Mouse (Mus musculus) heart, embryonic 10.5 days (tissue): ENCODE data around the gene Papolb. TPM values are rescaled to one million over a fixed set of nuclear protein-coding genes. Genes with fewer than 3 reads are reported as not detected.

Source experiments
- DNase-seq: peaks from one replicate; pipeline ENCODE4 v3.0.0-alpha.2; 2017; ENCODE audit warnings: low spot score
- H3K27ac ChIP-seq: fragments of 300-500 bp; sonication (generic); 2 replicates; pipeline ENCODE4 v1.5.1; 2016; ENCODE audit warnings: mild to moderate bottlenecking
- H3K27me3 ChIP-seq: fragments of 300-500 bp; sonication (generic); 2 replicates; pipeline ENCODE4 v1.6.1; 2016; ENCODE audit warnings: mild to moderate bottlenecking; ENCODE audit not compliant: poor library complexity, insufficient read depth, severe bottlenecking
- H3K36me3 ChIP-seq: fragments of 300-500 bp; sonication (generic); 2 replicates; pipeline ENCODE4 v1.6.1; 2016; ENCODE audit warnings: mild to moderate bottlenecking, moderate library complexity
- H3K4me1 ChIP-seq: fragments of 300-500 bp; sonication (generic); 2 replicates; pipeline ENCODE4 v1.6.1; 2016; ENCODE audit warnings: mild to moderate bottlenecking
- H3K4me3 ChIP-seq: fragments of 300-500 bp; sonication (generic); 2 replicates; pipeline ENCODE4 v1.5.1; 2016; ENCODE audit warnings: mild to moderate bottlenecking, moderate library complexity
- H3K9me3 ChIP-seq: fragments of 300-500 bp; sonication (generic); 2 replicates; pipeline ENCODE4 v1.6.1; 2016; ENCODE audit warnings: mild to moderate bottlenecking, moderate library complexity
- WGBS: fragments of 180-500 bp; shearing (Covaris S2); methylation state at CpG from one replicate; pipeline ENCODE4 v1.1.7; 2016; 5-methylcytosine and 5-hydroxymethylcytosine counted together
- polyA plus RNA-seq: library from polyadenylated mRNA; unstranded; fragments of >200 nt; fragmentation: Nextera tagmentation; extraction: Ambion mirVana; gene quantifications from 2 replicates; pipeline ENCODE4 v1.2.1, GENCODE M21; 2016

Papolb gene
- polyA plus RNA-seq, 1 experiment from 2014 or later, result 0.50 TPM

DNA sequence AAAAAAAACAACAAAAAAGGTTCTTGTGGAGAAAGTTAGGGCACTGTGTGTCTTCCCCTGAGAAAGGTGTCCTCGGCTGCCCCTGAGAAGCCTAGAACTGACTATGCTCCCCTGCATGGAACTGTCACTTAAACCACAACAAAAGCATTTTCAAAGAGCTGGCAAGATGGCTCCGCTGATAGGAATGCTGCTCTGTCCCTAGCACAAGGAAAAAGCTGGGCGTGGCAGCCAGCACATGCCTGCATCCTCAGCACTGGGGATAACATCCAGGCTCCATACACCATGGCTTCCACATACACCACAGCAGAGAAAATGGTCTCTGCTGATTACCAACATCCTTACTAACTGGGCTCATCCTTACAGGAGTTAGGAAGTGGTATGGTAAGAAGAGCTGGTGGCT is 17.2 kb upstream of the Papolb start:
- no peak for DNase-seq
- peaks cover 5% of the 10 kb centered on the region; the same call in 1 of the 2 replicates for H3K36me3 ChIP-seq
- no peaks in the 10 kb centered on the region for H3K9me3 ChIP-seq
- 69% methylated on average over 3 of the region's 3 CpGs for WGBS
- H3K27me3 ChIP-seq, result no peaks in the 10 kb centered on the region
- no peak overlapping the region for H3K27ac ChIP-seq
- peaks cover 75% of the 10 kb centered on the region for H3K4me1 ChIP-seq
- H3K4me3 ChIP-seq, result no peak overlapping the region

DNA sequence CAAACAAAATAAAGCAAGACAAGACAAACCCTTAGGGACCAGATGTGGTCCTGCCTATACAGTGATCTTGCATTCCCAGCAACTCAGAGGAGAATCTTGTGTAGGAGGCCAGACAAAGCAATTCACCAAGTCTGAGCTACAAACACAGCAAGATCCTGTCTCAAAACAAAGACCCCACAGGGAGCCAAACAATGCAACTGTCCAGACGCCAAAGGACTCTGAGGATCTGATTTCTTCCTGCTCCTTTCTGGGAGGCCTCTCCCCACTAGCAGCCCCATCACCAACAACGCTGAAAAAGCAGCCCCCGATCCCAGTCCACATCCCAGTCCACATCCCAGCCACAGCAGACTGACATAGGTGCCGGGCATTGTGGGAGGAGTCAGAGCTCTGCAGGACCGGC is 16.5 kb upstream of the Papolb start:
- WGBS, result 20% methylated on average over 5 of the region's 5 CpGs
- H3K4me3 ChIP-seq, result no peak overlapping the region
- H3K27ac ChIP-seq, result peak overlapping the region; percentile 81
- no peaks in the 10 kb centered on the region for H3K27me3 ChIP-seq
- peaks cover 82% of the 10 kb centered on the region for H3K4me1 ChIP-seq
- peaks cover 5% of the 10 kb centered on the region; the same call in 1 of the 2 replicates for H3K36me3 ChIP-seq
- DNase-seq, result no peak
- no peaks in the 10 kb centered on the region for H3K9me3 ChIP-seq

GRCm38 (mm10) chr5:142545014-142545795 is 15.3 kb upstream of the Papolb start:
- peak overlapping the region; percentile 18; the same call in 1 of the 2 replicates for H3K4me3 ChIP-seq
- 46% methylated on average over 5 of the region's 5 CpGs for WGBS
- H3K27me3 ChIP-seq, result no peaks in the 10 kb centered on the region
- peak overlapping the region; percentile 81 for H3K27ac ChIP-seq
- DNase-seq, result no peak
- H3K4me1 ChIP-seq, result peaks cover 83% of the 10 kb centered on the region
- H3K36me3 ChIP-seq, result peaks cover 5% of the 10 kb centered on the region; the same call in 1 of the 2 replicates
- no peaks in the 10 kb centered on the region for H3K9me3 ChIP-seq

GRCm38 (mm10) chr5:142537286-142537685 is 7.4 kb upstream of the Papolb start:
- Histone ChIP-seq H3K27me3 (no peaks in the 10 kb centered on the region), H3K9me3 (no peaks in the 10 kb centered on the region), H3K27ac (no peak overlapping the region), H3K4me3 (no peak overlapping the region), H3K36me3 (no peaks in the 10 kb centered on the region; the same call in 1 of the 2 replicates), H3K4me1 (peaks cover 45% of the 10 kb centered on the region)
- DNase-seq, result no peak
- 83% methylated on average over 3 of the region's 3 CpGs for WGBS

DNA sequence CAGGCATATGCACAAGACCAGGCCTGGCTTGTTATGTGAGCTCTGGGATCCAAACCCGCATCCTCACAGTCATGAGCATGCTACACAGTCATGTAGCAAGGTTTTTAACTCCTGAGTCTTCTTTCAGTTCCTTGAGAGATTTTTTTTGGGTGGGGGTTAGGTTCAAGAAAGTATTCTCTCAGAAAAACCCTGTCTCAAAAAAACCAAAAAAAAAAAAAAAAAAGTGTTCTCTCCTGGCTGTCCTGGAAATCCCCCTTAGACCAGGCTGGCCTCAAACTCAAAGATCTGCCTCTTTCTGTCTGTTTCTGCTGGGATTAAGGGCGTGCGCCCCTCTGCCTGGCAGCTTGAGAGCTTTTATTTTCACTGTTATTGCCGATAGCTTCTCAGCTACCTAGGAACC is 5.5 kb upstream of the Papolb start:
- H3K4me1 ChIP-seq, result peaks cover 28% of the 10 kb centered on the region
- WGBS, result 70% methylated on average over 4 of the region's 4 CpGs

GRCm38 (mm10) chr5:142524711-142525464 is 5.0 kb downstream of the Papolb start:
- peaks cover 23% of the 10 kb centered on the region for H3K4me1 ChIP-seq
- WGBS, result 42% methylated on average over 8 of the region's 8 CpGs
- peaks cover 15% of the 10 kb centered on the region for H3K27me3 ChIP-seq
- no peaks in the 10 kb centered on the region; the same call in 1 of the 2 replicates for H3K9me3 ChIP-seq
- H3K36me3 ChIP-seq, result peaks cover 4% of the 10 kb centered on the region; the same call in 1 of the 2 replicates
- H3K4me3 ChIP-seq, result no peak overlapping the region
- DNase-seq, result no peak
- peak overlapping the region; percentile 66; the same call in 1 of the 2 replicates for H3K27ac ChIP-seq

More for the DNA sequence above, 5.5 kb upstream of the Papolb start:
- Histone ChIP-seq H3K27me3 (peaks cover 2% of the 10 kb centered on the region), H3K4me3 (no peak overlapping the region), H3K9me3 (no peaks in the 10 kb centered on the region), H3K36me3 (no peaks in the 10 kb centered on the region), H3K27ac (no peak overlapping the region)
- DNase-seq, result no peak

GRCm38 (mm10) chr5:142521195-142521866 is 8.5 kb downstream of the Papolb start:
- Histone ChIP-seq H3K4me1 (peaks cover 43% of the 10 kb centered on the region), H3K27ac (no peak overlapping the region; the same call in 1 of the 2 replicates), H3K4me3 (no peak overlapping the region), H3K27me3 (no peaks in the 10 kb centered on the region), H3K9me3 (no peaks in the 10 kb centered on the region), H3K36me3 (no peaks in the 10 kb centered on the region)
- 81% methylated on average over 11 of the region's 11 CpGs for WGBS
- no peak for DNase-seq

GRCm38 (mm10) chr5:142520360-142520759 is 9.5 kb downstream of the Papolb start:
- Histone ChIP-seq H3K4me3 (no peak overlapping the region), H3K27ac (no peak overlapping the region; the same call in 1 of the 2 replicates), H3K9me3 (no peaks in the 10 kb centered on the region), H3K27me3 (no peaks in the 10 kb centered on the region), H3K36me3 (no peaks in the 10 kb centered on the region), H3K4me1 (peaks cover 45% of the 10 kb centered on the region)
- DNase-seq, result no peak
- 85% methylated on average over 4 of the region's 4 CpGs for WGBS

- Histone ChIP-seq H3K27me3 (no peaks in the 10 kb centered on the region), H3K4me1 (peaks cover 34% of the 10 kb centered on the region), H3K9me3 (no peaks in the 10 kb centered on the region), H3K27ac (peak overlapping the region; percentile 42; the same call in 1 of the 2 replicates), H3K36me3 (no peaks in the 10 kb centered on the region), H3K4me3 (no peak overlapping the region)
- WGBS, result 55% methylated on average over 6 of the region's 6 CpGs
- no peak for DNase-seq
Observed at GRCm38 (mm10) chr5:142518973-142519372, 10.9 kb downstream of the Papolb start.

GRCm38 (mm10) chr5:142512112-142512511 is 17.8 kb downstream of the Papolb start:
- no peak for DNase-seq
- Histone ChIP-seq H3K27ac (no peak overlapping the region), H3K27me3 (peaks cover 12% of the 10 kb centered on the region; the same call in 1 of the 2 replicates), H3K4me3 (no peak overlapping the region), H3K9me3 (no peaks in the 10 kb centered on the region), H3K36me3 (peaks cover 3% of the 10 kb centered on the region; the same call in 1 of the 2 replicates), H3K4me1 (peaks cover 41% of the 10 kb centered on the region)
- 72% methylated on average over 4 of the region's 4 CpGs for WGBS

GRCm38 (mm10) chr5:142510061-142510414 is 19.8 kb downstream of the Papolb start:
- peaks cover 41% of the 10 kb centered on the region for H3K4me1 ChIP-seq
- DNase-seq, result no peak
- H3K9me3 ChIP-seq, result no peaks in the 10 kb centered on the region
- WGBS, result 60% methylated on average over 7 of the region's 7 CpGs
- peaks cover 7% of the 10 kb centered on the region; the same call in 1 of the 2 replicates for H3K36me3 ChIP-seq
- H3K27me3 ChIP-seq, result peaks cover 22% of the 10 kb centered on the region; the same call in 1 of the 2 replicates
- H3K4me3 ChIP-seq, result no peak overlapping the region
- H3K27ac ChIP-seq, result peak overlapping the region; percentile 76

DNA sequence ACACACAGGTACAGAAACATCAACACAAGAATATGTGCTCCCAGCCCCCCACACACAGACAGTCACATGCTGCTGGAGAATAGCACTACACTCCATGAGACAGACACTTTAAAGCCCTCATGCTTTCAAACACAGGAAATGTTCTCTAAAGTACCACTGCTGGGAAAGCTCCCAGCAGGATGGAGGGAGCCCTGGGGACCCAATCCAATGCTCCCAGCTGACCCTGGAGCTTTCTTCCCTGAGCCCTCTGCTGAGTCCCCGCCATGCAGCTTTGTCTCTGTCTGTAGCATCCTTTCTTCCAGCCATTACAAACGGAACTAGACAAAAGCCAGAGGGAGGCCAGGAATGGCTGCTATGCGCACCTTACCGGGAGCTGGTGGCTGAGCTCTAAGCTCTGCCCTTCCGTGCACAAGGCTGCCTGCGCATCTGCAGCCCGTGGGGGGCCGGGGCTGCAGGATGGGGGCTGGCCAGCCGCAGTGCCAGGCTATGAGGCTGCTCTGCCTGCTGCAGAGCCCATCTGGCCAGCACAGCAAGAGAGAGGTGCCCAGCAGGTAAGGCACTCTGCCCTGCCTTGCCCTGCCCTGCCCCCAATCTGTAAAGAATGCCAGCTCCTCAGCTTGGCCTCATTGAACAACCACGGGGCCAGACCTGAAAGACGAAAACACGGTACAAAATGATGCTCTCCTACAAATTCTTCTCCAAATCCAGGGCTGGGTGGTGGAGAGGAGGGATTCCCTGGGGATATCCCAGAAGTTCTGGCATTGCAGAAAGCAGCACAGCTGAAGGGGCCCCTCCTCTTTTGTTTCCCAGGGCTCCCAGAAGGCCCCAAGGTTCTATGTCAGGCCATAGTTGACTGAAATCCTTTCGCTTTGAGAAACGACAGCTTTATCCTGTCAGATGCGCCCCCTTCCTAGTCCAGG is 20.5 kb downstream of the Papolb start:
- peak overlapping the region; percentile 33 for H3K4me3 ChIP-seq
- no peak for DNase-seq
- no peaks in the 10 kb centered on the region for H3K9me3 ChIP-seq
- 24% methylated on average over 15 of the region's 15 CpGs for WGBS
- H3K27ac ChIP-seq, result peak overlapping the region; percentile 76
- H3K4me1 ChIP-seq, result peaks cover 41% of the 10 kb centered on the region
- peaks cover 7% of the 10 kb centered on the region; the same call in 1 of the 2 replicates for H3K36me3 ChIP-seq
- H3K27me3 ChIP-seq, result peaks cover 22% of the 10 kb centered on the region; the same call in 1 of the 2 replicates
